Mouse (Mus musculus): Measurements from ENCODE around the gene Cdkn2aipnl. TPM values are rescaled to one million over a fixed set of nuclear protein-coding genes. Genes with fewer than 3 reads are reported as not detected.

Gene Cdkn2aipnl
- polyA plus RNA-seq, 1 experiment from 2014 or later, result 125 TPM

GRCm38 (mm10) chr11:51969511-51969910, 2.0 kb downstream of the Cdkn2aipnl start:
- Histone ChIP-seq H3K4me2 (ENCODE audit: low read length) (no peak overlapping the region), H3K9me3 (ENCODE audit: control insufficient read depth, low read length) (0 out of 2 replicates have a peak, but pooled peaks cover 2% of the 10 kb centered on the region), H3K9ac (replicated peaks; ENCODE audit: low read length) (no peak overlapping the region), H3K4me1 (ENCODE audit: control insufficient read depth, insufficient read depth, low read length) (peaks cover 5% of the 10 kb centered on the region; the same call in 1 of the 2 replicates), H3K27ac (replicated peaks; ENCODE audit: low read depth, low read length) (no peak overlapping the region), H3K4me3 (replicated peaks; ENCODE audit: low read depth, low read length) (no peak overlapping the region), H3K36me3 (ENCODE audit: control insufficient read depth, insufficient read depth, low read length) (peaks cover 44% of the 10 kb centered on the region), H3K27me3 (ENCODE audit: control insufficient read depth, insufficient read depth, low read length) (no peaks in the 10 kb centered on the region)
- ATAC-seq (ENCODE audit: low FRiP score, low TSS enrichment) (no peak), DNase-seq (no peak)
- 93% methylated on average over 2 of the region's 2 CpGs for WGBS

DNA sequence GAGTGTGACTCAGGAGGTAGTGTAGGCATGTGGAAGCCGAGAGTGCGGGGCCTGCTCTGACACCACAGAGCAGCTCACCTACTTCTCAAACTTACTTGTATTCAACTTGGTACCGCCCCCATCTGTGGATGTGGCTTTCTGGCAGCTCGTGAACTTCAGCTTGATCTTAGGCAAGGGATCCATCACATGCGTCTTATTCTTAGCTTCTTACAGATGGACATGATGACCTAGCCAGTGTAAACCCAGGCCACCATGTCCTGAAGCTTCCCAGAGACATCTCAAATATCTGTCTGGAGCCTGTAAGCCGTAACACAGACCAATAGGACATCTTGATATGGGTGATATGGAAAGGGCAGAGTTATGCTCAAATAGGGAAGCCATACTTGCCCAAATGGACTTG, 4.2 kb downstream of the Cdkn2aipnl start:
- ATAC-seq (ENCODE audit: low FRiP score, low TSS enrichment) (no peak), DNase-seq (no peak)
- Histone ChIP-seq H3K36me3 (ENCODE audit: control insufficient read depth, insufficient read depth, low read length) (peaks cover 59% of the 10 kb centered on the region), H3K9ac (replicated peaks; ENCODE audit: low read length) (no peak overlapping the region), H3K4me3 (replicated peaks; ENCODE audit: low read depth, low read length) (no peak overlapping the region), H3K27ac (replicated peaks; ENCODE audit: low read depth, low read length) (no peak overlapping the region), H3K9me3 (ENCODE audit: control insufficient read depth, low read length) (0 out of 2 replicates have a peak, but pooled peaks cover 2% of the 10 kb centered on the region), H3K27me3 (ENCODE audit: control insufficient read depth, insufficient read depth, low read length) (no peaks in the 10 kb centered on the region), H3K4me1 (ENCODE audit: control insufficient read depth, insufficient read depth, low read length) (peaks cover 5% of the 10 kb centered on the region; the same call in 1 of the 2 replicates), H3K4me2 (ENCODE audit: low read length) (no peak overlapping the region)
- 95% methylated on average over 6 of the region's 6 CpGs for WGBS

GRCm38 (mm10) chr11:51999611-52000289, 32.3 kb downstream of the Cdkn2aipnl start:
- Histone ChIP-seq H3K4me1 (ENCODE audit: control insufficient read depth, insufficient read depth, low read length) (peaks cover 23% of the 10 kb centered on the region), H3K4me2 (ENCODE audit: low read length) (peak overlapping the region; percentile 67), H3K36me3 (ENCODE audit: control insufficient read depth, insufficient read depth, low read length) (peaks cover 31% of the 10 kb centered on the region), H3K9me3 (ENCODE audit: control insufficient read depth, low read length) (no peaks in the 10 kb centered on the region), H3K27ac (replicated peaks; ENCODE audit: low read depth, low read length) (peak overlapping the region; percentile 97), H3K27me3 (ENCODE audit: control insufficient read depth, insufficient read depth, low read length) (no peaks in the 10 kb centered on the region), H3K9ac (replicated peaks; ENCODE audit: low read length) (peak overlapping the region; percentile 95), H3K4me3 (replicated peaks; ENCODE audit: low read depth, low read length) (peak overlapping the region; percentile 93)
- under 1% methylated on average over 29 of the region's 29 CpGs for WGBS
- DNase-seq (peak; percentile 39), ATAC-seq (ENCODE audit: low FRiP score, low TSS enrichment) (peak; percentile 42)

- Histone ChIP-seq H3K9ac (replicated peaks; ENCODE audit: low read length) (peak within 1 kb of the TSS; percentile 95), H3K4me1 (ENCODE audit: control insufficient read depth, insufficient read depth, low read length) (peaks cover 23% of the 10 kb centered on the region)
- WGBS, result under 1% methylated on average over 63 of the region's 63 CpGs
These were observed 33.0 kb downstream of the Cdkn2aipnl start, which contains the start of gene Ube2b for GRCm38 (mm10) chr11:52000290-52000962. Gene Ube2b, minus strand, starts transcription at chr11:52000762.

GRCm38 (mm10) chr11:52001341-52001740, 33.9 kb downstream of the Cdkn2aipnl start:
- 77% methylated on average over 10 of the region's 10 CpGs for WGBS
- no peak overlapping the region for H3K27ac ChIP-seq (replicated peaks; ENCODE audit: low read depth, low read length)
- no peak overlapping the region for H3K4me3 ChIP-seq (replicated peaks; ENCODE audit: low read depth, low read length)
- no peak overlapping the region for H3K9ac ChIP-seq (replicated peaks; ENCODE audit: low read length)
- H3K4me2 ChIP-seq (ENCODE audit: low read length), result peak overlapping the region; percentile 49
- H3K36me3 ChIP-seq (ENCODE audit: control insufficient read depth, insufficient read depth, low read length), result peaks cover 15% of the 10 kb centered on the region
- DNase-seq, result no peak
- H3K4me1 ChIP-seq (ENCODE audit: control insufficient read depth, insufficient read depth, low read length), result peaks cover 23% of the 10 kb centered on the region
- no peak for ATAC-seq (ENCODE audit: low FRiP score, low TSS enrichment)
- no peaks in the 10 kb centered on the region for H3K9me3 ChIP-seq (ENCODE audit: control insufficient read depth, low read length)
- no peaks in the 10 kb centered on the region for H3K27me3 ChIP-seq (ENCODE audit: control insufficient read depth, insufficient read depth, low read length)

More at GRCm38 (mm10) chr11:52000290-52000962, 33.0 kb downstream of the Cdkn2aipnl start, which contains the start of gene Ube2b:
- peak within 1 kb of the TSS; percentile 97 for H3K27ac ChIP-seq (replicated peaks; ENCODE audit: low read depth, low read length)
- peak within 1 kb of the TSS; percentile 93 for H3K4me3 ChIP-seq (replicated peaks; ENCODE audit: low read depth, low read length)
- no peaks in the 10 kb centered on the region for H3K9me3 ChIP-seq (ENCODE audit: control insufficient read depth, low read length)
- H3K4me2 ChIP-seq (ENCODE audit: low read length), result peak within 1 kb of the TSS; percentile 67
- ATAC-seq (ENCODE audit: low FRiP score, low TSS enrichment) (peak; percentile 83), DNase-seq (peak; percentile 100)
- no peaks in the 10 kb centered on the region for H3K27me3 ChIP-seq (ENCODE audit: control insufficient read depth, insufficient read depth, low read length)
- peaks cover 24% of the 10 kb centered on the region for H3K36me3 ChIP-seq (ENCODE audit: control insufficient read depth, insufficient read depth, low read length)

DNA sequence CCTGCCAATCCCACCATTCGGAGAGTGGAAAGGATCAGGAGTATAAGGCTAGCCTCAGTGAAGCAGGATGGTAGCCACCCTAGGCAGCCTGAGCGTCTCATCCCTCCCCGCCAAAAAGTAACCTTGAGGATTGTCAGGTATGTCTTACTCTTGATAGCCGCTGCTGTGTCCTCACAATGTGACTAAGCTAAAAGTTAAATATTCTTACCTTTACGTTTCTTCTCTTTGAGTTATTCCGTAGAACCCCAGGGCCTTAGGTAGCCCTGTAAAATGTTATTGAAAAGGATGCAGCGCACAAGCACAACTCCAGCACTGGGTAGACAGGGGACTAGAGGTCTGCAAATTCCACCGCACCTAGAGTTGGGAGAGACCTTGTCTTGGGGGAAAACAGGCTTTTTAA, 34.4 kb downstream of the Cdkn2aipnl start:
- Histone ChIP-seq H3K4me2 (ENCODE audit: low read length) (no peak overlapping the region), H3K9me3 (ENCODE audit: control insufficient read depth, low read length) (no peaks in the 10 kb centered on the region), H3K27me3 (ENCODE audit: control insufficient read depth, insufficient read depth, low read length) (no peaks in the 10 kb centered on the region), H3K4me1 (ENCODE audit: control insufficient read depth, insufficient read depth, low read length) (peaks cover 23% of the 10 kb centered on the region), H3K4me3 (replicated peaks; ENCODE audit: low read depth, low read length) (no peak overlapping the region), H3K9ac (replicated peaks; ENCODE audit: low read length) (no peak overlapping the region), H3K36me3 (ENCODE audit: control insufficient read depth, insufficient read depth, low read length) (peaks cover 10% of the 10 kb centered on the region), H3K27ac (replicated peaks; ENCODE audit: low read depth, low read length) (no peak overlapping the region)
- 94% methylated on average over 8 of the region's 8 CpGs for WGBS
- no peak for DNase-seq
- no peak for ATAC-seq (ENCODE audit: low FRiP score, low TSS enrichment)

DNA sequence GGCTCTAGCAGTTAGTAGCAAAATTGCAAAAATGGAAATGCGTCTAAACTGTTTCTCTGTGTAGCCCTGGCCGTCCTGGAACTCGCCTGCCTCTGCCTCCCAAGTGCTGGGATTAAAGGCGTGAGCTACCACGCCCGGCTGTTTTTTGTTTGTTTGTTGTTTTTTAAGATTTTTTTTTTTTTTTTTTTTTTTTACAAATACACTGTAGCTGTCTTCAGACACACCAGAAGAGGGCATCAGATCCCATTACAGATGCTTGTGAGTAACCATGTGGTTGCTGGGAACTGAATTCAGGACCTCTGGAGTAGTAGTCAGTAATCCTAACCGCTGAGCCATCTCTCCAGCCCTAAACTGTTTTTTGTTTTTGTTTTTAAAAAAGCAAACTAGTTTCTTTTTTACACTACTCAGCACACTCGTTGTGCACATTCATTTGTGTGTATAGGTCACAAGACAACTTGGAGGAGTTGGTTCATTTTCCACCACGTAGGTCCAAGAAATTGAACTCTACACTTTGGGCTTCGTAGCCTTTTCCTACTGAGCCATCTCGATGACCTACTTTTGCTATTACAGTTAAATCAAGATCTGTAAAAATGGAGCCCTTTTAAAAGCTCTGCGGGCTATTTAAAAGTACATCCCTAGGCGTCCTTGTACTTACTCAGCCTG, 35.5 kb downstream of the Cdkn2aipnl start:
- Histone ChIP-seq H3K27me3 (ENCODE audit: control insufficient read depth, insufficient read depth, low read length) (no peaks in the 10 kb centered on the region), H3K36me3 (ENCODE audit: control insufficient read depth, insufficient read depth, low read length) (no peaks in the 10 kb centered on the region), H3K4me3 (replicated peaks; ENCODE audit: low read depth, low read length) (peak overlapping the region; percentile 84), H3K4me2 (ENCODE audit: low read length) (peak overlapping the region; percentile 83), H3K9me3 (ENCODE audit: control insufficient read depth, low read length) (no peaks in the 10 kb centered on the region), H3K27ac (replicated peaks; ENCODE audit: low read depth, low read length) (peak overlapping the region; percentile 92; the same call in 1 of the 2 replicates), H3K9ac (replicated peaks; ENCODE audit: low read length) (no peak overlapping the region; the same call in 1 of the 2 replicates), H3K4me1 (ENCODE audit: control insufficient read depth, insufficient read depth, low read length) (peaks cover 14% of the 10 kb centered on the region)
- no peak for DNase-seq
- WGBS, result 78% methylated on average over 13 of the region's 13 CpGs
- ATAC-seq (ENCODE audit: low FRiP score, low TSS enrichment), result no peak

DNA sequence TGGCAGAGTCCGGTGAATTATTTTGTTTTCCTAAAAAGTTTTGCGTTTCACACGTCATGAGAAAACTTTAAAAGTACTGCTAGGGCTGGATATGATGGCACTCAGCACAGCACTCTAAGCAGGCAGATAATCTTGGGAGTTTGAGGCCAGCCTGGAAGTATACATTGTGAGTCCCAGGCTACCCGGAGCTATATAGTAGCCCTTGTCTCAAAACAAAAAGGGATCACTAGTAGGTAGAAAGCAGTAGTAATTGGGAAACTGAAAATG, 36.0 kb downstream of the Cdkn2aipnl start:
- no peaks in the 10 kb centered on the region for H3K9me3 ChIP-seq (ENCODE audit: control insufficient read depth, low read length)
- ATAC-seq (ENCODE audit: low FRiP score, low TSS enrichment), result no peak

More for the DNA sequence above, 36.0 kb downstream of the Cdkn2aipnl start:
- Histone ChIP-seq H3K4me2 (ENCODE audit: low read length) (peak overlapping the region; percentile 83), H3K27ac (replicated peaks; ENCODE audit: low read depth, low read length) (peak overlapping the region; percentile 92), H3K27me3 (ENCODE audit: control insufficient read depth, insufficient read depth, low read length) (no peaks in the 10 kb centered on the region), H3K4me3 (replicated peaks; ENCODE audit: low read depth, low read length) (peak overlapping the region; percentile 84), H3K9ac (replicated peaks; ENCODE audit: low read length) (peak overlapping the region; percentile 85), H3K36me3 (ENCODE audit: control insufficient read depth, insufficient read depth, low read length) (no peaks in the 10 kb centered on the region), H3K4me1 (ENCODE audit: control insufficient read depth, insufficient read depth, low read length) (peaks cover 10% of the 10 kb centered on the region)
- WGBS, result 17% methylated on average over 4 of the region's 4 CpGs
- DNase-seq, result no peak

Data from midbrain, embryonic 14.5 days (tissue).